Mouse (Mus musculus) heart, postnatal 36 days (tissue): ENCODE data around the gene Eng. TPM values are rescaled to one million over a fixed set of nuclear protein-coding genes. Genes with fewer than 3 reads are reported as not detected.

ENCODE experiments used
- DNase-seq, 2 experiments: peaks; one replicate each; pipeline ENCODE4 v3.0.0; 2021 to 2022
- intact Hi-C: fragments of 180-260 bp; cut with DNase I; formaldehyde crosslinking; loops from one replicate; pipeline ENCODE4 v1.15.1; 2025
- total RNA-seq, 2 experiments: library from RNA; stranded (reverse); gene quantifications; 2 replicates each; pipeline ENCODE4 v1.2.3; 2021

The Eng gene
- total RNA-seq, 2 experiments from 2014 or later = 123 to 136 TPM

DNA sequence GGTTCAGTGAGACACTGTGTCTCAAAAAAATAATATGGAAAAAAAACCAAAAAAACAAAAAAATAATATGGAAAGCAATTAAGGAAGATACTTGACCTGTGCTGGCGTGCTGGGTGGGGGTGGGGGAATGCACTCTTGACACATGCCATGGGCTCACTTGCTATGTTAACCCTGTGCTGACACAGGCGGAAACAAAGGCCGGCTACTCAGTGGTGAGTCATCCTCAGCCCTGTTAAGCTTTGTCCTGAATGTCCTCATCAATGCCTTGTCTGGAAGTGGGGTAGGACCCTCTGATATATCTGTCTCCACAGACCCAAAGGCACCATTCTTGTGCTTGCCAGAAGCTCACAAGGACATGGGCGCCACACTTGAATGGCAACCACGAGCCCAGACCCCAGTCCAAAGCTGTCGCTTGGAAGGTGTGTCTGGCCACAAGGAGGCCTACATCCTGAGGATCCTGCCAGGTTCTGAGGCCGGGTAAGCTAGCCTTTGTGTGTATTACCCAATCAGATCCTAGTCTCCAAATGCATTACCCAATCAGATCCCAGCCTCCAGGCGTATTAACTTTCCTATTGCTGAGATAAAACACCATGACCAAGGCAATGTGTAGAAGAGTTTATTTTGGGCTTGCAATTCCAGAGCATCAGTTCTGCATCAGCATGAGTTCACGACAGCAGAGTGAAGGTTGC is 25.7 kb downstream of the Eng start:
- no peak for DNase-seq
- intact Hi-C loops = loop anchor here (2.0 kb wide), 1 partner anchor 15 kb away; no protein-coding TSS in a partner anchor

DNA sequence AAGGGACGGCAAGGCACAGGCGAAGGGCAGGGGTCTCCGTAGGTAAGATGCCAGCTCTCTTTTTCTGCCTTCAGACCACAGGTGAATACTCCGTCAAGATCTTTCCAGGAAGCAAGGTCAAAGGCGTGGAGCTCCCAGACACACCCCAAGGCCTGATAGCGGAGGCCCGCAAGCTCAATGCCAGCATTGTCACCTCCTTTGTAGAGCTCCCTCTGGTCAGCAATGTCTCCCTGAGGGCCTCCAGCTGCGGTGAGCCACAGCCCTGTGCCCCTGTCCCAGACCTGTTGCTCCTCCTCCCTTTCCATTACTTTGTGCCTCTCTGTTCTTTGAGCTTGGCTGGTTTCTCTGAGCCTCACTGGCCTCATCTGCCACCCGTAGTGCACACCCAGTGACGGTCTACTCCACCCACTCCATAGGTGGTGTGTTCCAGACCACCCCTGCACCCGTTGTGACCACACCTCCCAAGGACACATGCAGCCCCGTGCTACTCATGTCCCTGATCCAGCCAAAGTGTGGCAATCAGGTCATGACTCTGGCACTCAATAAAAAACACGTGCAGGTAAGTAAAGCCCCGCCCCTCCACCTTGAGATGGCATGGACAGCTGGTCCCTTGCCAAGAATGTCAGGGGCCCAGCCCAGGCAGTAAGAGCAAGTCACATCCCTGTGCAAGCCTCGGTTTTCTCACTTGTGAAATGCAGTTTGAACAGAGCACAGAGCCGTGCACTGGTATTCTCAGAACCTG is 27.0 kb downstream of the Eng start:
- intact Hi-C loops = loop anchor here (2.0 kb wide), 1 partner anchor 13 kb away; no protein-coding TSS in a partner anchor
- DNase-seq = no peak

DNA sequence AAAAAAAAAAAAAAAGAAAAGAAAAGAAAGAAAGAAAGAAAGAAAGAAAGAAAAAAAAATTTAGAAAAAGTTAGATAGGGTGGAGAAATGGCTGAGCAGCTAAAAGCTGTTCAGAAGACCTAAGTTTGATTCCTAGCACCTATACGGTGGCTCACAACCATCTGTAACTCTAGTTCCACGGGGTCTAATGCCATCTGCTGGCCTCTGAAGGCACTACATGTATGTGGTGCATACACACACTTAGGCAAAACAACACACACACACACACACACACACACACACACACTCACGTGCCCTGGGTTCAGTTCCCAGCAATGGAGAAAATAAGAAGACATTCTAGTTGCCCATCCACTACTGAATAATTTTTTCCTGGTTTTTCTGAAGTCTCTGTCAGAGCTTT is 30.4 kb downstream of the Eng start:
- intact Hi-C loops = no loop called here
- DNase-seq = no peak

DNA sequence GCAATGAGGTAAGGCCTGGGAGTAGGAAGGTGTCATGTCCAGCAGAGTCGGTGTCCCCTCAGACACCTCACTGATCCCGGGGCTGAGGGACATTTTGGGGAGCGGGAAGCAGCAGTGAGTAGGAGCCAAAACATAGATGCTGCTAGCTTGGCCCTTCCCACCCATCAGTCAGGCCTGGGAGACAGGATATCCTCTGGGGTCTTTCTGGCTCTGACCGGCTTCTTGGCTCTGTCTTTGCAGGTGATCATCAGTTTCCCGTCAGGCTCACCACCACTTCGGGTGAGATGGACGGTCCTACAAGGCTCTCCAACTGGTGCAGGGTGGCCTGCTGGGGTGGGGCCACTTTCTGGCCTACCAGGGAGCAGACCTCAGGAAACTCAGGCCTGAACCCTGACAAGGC is 31.3 kb downstream of the Eng start:
- no peak for DNase-seq
- intact Hi-C loops = no loop called here

DNA sequence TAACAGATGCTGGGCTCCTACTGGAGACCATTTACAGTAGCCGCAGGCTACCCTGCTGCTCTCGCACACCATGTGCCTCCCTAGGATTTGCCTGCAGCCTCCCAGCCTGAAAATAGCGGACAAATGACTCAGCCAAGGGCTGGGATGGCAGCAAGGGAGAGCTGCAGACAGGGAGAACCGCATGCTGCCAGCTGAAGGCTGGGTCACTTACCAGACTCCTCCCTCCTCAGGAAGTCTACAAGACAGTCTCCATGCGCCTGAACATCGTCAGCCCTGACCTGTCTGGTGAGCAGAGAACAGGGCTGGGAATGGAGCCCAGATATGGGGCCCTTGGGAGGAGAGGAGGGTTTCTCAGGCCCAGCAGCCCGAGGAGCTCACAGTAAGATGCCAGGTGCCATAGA is 33.7 kb downstream of the Eng start:
- DNase-seq = peak in 1 of 2 experiments; percentile 49
- intact Hi-C loops = no loop called here

DNA sequence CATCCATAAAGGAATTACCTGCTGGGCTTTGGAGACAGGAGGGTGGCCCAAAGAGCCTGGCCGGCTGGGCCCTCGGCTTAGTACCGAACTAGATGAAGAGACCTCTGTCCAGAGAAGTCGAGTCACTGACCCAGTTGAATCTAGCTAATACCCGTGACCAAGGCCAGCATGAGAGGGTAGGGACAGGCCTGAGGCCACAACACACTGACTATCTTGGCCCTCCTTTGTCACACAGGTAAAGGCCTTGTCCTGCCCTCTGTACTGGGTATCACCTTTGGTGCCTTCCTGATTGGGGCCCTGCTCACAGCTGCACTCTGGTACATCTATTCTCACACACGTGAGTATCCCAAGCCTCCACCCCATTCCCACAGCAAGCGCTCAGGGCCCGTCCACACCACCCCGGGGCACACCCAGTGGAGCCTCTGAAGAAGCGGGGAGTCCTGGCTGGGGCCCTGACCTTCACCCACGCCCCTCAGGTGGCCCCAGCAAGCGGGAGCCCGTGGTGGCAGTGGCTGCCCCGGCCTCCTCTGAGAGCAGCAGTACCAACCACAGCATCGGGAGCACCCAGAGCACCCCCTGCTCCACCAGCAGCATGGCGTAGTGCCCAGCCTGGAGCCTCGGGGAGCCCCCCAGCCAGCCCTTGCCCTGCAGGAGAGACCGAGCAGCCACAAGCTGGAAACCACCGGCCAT is 34.7 kb downstream of the Eng start:
- intact Hi-C loops = no loop called here
- DNase-seq = no peak

DNA sequence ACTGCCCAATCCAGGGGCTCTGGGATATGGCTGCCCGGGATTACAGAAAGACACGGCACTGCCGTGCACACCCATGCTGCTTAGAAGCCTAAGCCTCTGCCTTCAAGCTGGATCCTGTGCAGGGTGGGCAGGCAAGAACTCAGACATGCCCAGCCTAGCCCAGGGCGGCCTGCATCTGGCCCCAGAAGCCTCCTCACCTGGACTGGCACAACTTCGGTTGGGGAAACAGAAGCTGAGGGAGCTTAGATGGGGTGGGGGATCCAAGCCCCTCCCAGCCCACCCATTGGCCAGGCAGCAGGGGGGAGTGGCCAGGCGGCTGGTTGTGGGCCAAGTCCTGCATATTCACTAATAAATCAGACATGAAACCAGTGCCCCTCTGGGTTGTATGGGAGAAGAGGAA is 35.4 kb downstream of the Eng start:
- DNase-seq = no peak
- intact Hi-C loops = no loop called here

DNA sequence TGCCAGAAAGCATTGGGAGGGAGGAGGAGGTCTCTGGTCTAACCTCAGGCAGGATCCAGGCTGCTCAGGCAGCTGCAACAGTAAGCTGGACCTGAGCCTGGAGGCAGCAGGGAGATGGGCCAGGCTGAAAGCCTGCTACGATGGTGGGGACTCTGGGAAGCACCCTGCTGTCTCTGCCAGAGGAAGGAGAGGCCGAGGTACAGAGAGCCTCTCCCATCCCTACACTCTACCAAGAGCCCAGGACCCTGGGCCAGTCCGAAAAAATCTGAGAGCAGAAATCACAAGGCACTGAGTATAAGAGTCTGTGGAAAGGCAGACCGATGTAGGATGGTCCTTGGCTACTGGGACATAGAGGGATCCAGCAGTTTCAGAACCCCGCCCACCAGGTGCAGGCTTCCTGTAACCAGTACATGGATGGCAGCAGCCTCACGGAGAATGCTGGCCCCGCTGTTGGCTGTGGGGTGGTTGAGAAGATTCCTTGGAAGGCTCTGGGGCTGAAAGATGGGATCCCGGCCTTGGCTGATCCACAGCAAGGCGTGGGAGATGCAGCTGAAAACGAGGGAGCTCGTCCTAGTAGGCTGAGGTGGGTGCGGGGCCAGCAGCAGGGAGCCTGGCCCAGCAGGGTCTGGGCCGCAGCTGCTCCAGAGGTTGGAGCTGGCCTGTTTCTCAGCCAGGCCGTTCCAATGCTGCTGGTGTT is 36.5 kb downstream of the Eng start:
- DNase-seq = no peak
- intact Hi-C loops = no loop called here

DNA sequence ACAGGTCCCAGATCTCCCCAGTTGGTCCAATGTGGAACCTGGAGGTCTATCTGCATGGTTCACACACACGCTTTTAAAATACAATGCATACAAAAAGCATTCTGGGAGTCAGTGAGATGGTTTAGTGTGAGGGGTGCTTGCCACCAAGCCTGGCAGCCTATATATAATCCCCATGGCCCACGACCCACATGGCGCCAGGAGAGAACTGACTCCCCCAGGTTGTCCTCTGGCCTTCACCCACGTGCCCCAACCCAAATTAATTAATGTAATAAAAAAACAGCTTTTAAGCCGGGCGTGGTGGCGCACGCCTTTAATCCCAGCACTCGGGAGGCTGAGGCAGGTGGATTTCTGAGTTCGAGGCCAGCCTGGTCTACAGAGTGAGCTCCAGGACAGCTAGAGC is 37.3 kb downstream of the Eng start:
- DNase-seq = no peak
- intact Hi-C loops = no loop called here

DNA sequence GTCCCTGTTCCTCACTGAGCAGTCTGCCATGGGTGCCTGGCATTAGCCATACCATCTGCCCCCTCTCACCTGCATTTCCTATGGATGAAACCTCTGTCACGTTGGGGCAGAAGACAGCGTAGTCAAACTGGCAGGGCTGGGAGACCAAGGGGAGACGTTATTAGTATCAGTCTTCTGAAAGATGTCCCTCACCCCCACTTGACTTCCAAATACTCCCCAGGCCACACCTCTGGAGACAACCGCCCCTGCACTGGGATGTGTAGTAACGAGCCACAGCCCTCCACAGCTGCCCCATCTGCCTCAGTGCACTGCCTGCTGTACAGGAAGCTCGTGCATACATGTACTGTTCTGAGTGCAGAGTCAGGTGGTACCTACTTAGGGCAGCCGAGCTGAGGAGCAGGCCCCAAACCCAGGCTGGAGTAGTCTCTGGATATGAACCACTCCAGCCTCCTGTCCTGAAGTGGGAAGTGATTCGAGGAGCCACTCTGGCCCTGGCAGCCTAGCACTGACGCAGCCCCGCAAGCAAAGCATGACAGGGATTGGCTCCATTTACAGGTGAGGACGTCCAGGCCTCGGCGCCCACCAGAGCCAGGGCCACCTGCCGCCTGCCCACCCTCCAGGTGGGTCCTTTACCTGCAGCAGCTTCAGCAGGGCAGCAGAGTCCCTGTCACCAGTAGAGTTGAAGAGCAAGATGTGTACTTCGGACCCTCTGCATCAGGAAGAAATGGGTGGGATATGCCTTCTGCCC is 38.5 kb downstream of the Eng start:
- intact Hi-C loops = no loop called here

DNA sequence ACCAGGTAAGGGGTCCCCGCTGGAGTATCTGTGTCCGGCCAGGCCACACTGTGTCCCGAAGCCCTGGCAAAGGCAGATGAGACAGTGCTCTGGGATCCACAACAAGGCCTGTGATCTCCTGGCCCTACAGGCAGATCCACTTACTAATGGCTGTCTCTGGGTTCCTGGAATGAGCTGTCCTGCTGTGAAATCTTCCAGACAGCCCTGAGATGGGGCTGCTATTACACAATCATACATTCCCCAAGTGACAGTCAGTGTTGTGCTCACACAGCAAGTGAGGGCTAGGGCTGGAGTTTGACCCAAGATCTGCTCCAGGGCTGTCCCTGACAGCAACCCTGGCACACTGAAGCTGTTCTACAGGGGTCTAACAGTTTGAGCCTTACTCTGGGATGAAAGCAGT is 39.4 kb downstream of the Eng start:
- DNase-seq = no peak
- intact Hi-C loops = loop anchor here (2.0 kb wide), 1 partner anchor 13 kb away; no protein-coding TSS in a partner anchor

More for the DNA sequence above, 38.5 kb downstream of the Eng start:
- no peak for DNase-seq

DNA sequence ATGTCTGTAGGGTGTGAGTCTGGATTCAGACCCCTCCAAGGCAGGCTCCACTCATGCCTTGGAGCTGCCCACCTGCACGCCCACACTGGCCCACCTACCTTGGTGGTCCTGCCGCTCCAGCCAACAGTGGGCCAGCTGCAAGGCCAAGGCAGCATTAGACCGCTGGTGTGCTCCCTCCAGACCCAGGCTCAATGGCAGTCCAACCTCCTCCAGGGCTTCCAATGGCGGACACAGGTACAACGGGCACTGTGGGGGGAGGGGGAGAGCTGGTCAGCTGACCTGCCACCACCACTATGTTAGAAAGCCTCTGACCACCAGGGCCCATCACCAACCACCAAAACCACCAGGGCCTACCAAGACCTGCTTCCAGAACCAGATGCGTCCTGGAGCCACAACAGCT is 40.2 kb downstream of the Eng start:
- intact Hi-C loops = loop anchor here (2.0 kb wide), 1 partner anchor 14 kb away; no protein-coding TSS in a partner anchor
- no peak for DNase-seq

DNA sequence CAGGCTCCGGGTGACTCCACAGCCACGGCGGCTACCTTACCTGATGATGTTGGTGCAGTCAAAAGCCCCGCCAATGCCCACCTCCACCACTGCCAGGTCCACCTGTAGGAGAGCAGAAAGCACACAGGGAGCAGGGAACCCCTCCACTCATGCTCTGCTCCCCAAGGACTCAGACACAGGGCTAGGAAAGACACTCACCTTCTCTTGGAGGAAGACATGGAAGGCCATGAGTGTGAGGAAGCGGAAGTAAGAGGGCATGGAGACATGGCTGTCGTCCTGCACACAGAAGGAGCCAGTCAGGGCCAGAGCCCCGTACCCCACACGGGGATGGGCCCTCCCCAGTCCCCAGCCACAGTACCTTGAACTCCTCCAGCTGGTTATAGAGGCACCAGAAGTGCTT is 41.2 kb downstream of the Eng start:
- intact Hi-C loops = loop anchor here (2.0 kb wide), 1 partner anchor 15 kb away; no protein-coding TSS in a partner anchor
- DNase-seq = no peak

DNA sequence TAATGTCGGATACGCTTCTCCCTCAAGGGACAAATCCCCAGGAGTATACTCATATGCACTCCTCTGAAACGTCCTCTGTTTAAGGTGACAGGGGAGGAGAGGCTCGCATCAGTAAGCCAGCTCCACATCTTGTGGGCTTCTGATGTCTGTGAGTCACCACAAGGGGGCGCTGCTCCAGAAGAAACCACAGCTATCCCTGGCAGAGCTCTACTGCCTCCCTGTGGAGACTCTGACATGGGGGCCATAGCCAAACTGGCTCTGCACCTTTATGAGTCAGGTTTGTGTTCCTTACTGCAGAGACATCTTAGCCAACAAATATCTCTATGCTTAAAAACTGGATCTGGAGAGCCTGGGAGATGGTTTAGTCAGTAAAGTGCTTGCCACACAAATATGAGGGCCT is 43.0 kb downstream of the Eng start:
- peak; percentile 87 to 92 for DNase-seq
- intact Hi-C loops = loop anchor here (1.0 to 2.0 kb wide), 2 partner anchors 58 to 105 kb away; no protein-coding TSS in a partner anchor

DNA sequence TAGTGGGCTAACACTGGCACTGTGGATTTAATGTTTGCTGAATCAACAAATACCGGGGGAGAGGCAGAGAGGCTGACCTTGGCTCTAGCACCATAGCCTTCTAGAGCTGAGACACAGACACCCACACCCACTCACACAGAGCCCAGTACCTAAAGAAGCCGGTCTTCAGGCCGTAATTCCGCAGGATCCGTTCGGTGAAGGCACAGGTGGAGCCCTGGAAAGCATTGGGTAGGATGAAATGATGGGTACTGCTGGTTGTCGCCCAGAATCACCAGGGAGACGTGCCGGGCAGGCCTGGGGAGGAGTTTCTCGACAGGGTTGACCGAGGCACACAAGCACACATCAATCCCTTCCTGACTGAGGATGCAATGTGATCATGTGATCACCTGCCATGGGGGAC is 44.6 kb downstream of the Eng start:
- no peak for DNase-seq
- intact Hi-C loops = loop anchor here (10.0 kb wide), 1 partner anchor 306 kb away; the partner anchor contains the start of genes 1110008P14Rik and Lcn2

DNA sequence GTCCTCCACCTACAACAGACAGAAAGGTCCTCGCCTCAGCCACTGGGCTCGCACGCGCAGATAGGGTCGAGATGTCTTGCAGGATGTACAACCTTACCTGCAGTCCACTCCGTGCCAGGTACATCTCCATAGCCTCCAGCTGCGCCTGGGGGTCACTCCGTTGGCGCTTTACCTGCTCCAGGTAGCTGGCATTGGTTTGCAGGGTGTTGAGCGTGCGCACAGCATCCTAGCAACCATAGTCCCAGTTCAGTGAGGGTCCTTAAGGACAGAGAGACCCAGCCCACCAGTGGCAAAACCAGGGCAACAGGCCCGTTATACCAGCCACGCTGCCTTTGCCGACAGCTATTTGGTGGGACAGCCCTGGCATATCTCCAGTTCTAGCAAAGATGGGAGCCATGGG is 46.1 kb downstream of the Eng start:
- no peak for DNase-seq
- intact Hi-C loops = loop anchor here (10.0 kb wide), 1 partner anchor 308 kb away; the partner anchor contains the start of genes 1110008P14Rik and Lcn2

DNA sequence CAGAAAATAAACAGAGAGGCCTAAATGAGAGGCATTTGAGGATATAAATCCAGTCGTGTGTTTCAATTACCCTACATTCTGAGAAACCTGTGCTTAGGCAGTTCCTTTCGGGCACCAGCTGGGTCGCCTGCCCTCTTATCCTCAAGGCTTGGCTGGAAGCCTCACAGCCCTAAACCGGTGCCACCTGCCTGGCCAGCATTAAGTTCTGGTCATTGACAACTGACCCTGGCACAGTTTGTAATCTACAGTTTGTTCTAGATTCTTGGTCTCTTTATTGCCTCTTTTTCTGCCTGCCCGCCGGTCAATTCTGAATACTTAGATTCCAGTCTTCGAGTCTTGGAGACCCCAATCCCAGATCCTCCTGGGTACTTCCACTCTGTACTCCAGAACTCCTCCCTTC is 46.9 kb downstream of the Eng start:
- intact Hi-C loops = loop anchor here (10.0 kb wide), 1 partner anchor 308 kb away; the partner anchor contains the start of genes 1110008P14Rik and Lcn2

DNA sequence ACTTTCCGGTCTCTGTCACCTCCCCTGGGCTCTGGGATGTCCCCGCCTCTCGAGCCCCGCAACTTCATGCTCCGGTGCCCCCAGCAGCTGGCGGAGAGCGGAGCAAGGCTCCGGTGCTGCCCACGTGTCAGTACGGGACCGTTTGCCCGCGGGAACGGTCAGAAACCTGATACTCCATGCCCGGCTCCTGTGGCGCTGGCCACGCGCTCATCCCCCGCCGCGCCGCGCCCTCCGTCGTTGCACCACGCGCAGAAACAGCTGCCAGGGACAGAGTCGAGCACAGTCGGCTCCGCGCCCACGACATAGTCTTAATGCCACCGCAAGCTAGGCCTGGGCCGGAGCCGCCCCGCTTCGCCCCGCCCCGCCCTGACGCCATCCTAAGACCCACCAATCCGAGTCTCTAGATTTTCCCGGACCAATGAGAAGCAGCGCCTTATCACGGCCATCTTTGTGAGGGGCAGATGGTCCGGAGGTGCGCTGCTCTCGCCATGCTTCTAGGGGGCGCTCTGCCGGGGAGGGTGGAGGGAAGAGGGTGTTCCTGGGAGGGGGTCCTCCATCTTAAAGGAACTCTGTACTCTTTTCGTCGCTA is 47.5 kb downstream of the Eng start:
- intact Hi-C loops = loop anchor here (2.0 to 10.0 kb wide), 2 partner anchors 17 to 309 kb away; partner anchors contain the start of genes 1110008P14Rik and Lcn2
- DNase-seq = peak; percentile 91 to 96

More for the DNA sequence above, 46.9 kb downstream of the Eng start:
- no peak for DNase-seq

DNA sequence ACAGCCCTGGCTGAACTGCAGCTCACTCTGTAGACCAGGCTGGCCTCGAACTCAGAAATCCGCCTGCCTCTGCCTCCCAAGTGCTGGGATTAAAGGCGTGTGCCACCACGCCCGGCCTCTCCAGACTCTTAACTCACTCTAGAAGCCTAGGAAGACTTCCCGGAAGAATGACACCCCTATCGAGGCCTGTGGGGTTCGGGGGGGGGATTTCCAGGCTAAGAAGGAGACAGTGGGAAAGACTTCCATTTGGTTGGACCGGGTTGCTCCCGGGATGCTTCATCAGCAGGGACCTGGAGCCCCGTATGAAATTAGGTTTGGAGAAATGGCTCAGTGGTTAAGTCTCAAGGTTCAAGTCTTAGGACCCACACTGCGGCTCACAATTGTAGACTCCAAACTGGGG is 48.3 kb downstream of the Eng start:
- intact Hi-C loops = loop anchor here (2.0 to 10.0 kb wide), 3 partner anchors 16 to 310 kb away; partner anchors contain the start of genes 1110008P14Rik and Lcn2
- no peak for DNase-seq
